21 mouse cellular contexts compared by ENCODE assay signal in the genomic region with DNA sequence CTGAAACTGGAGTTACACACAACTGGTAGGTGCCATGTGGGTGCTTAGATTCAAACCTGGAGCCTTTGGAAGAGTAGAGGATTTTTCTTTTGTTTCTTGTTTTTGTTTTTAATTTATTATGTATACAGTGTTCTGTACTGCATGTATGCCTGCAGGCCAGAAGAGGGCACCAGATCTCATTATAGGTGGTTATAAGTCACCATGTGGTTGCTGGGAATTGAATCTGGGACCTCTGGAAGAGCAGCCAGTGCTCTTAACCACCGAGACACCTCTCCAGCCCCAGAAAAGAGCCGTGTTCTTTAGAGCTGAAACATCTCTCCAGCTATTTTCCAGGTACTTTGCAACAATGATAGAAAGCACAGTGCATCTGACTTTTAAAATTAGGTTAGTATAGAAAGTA. TPM values are rescaled to one million over a fixed set of nuclear protein-coding genes. Genes with fewer than 3 reads are reported as not detected.
DNase-seq lines count a peak whose midpoint lies in the region; ATAC-seq and TF ChIP-seq lines count a peak whose summit lies in the region.
"Had no signal": no experiment of that assay in that cellular context is flagged by ENCODE, and none has a peak within 500 bp of the region (broad histone marks: within the 10 kb centered on the region; RNA-seq: fewer than 3 reads in every experiment).

No protein-coding gene starts in this region.

- H3K4me1 ChIP-seq in intestine, postnatal 0 days (replicated peaks; ENCODE audit: control insufficient read depth, insufficient read depth, low read length) = no peaks in the 10 kb centered on the region
- H3K4me1 ChIP-seq in intestine, embryonic 15.5 days (replicated peaks) = no peaks in the 10 kb centered on the region
- no peaks in the 10 kb centered on the region for H3K4me1 ChIP-seq in liver, embryonic 14.5 days (replicated peaks; ENCODE audit: control insufficient read depth in 2 of 2, insufficient read depth in 2 of 2, low read length in 1 of 2)
- H3K4me1 ChIP-seq in liver, embryonic 12.5 days = no peaks in the 10 kb centered on the region
- H3K4me1 ChIP-seq in spleen, adult 2 months (ENCODE audit: control insufficient read depth, insufficient read depth, insufficient read length) = peaks cover 17% of the 10 kb centered on the region
- H3K4me1 ChIP-seq: embryonic facial prominence, embryonic 13.5 days; forebrain, embryonic 12.5 days; hindbrain, embryonic 13.5 days had no signal

- H3K36me3 ChIP-seq in intestine, postnatal 0 days (ENCODE audit: control insufficient read depth, insufficient read depth) = peaks cover 56% of the 10 kb centered on the region
- H3K36me3 ChIP-seq in intestine, embryonic 15.5 days = peaks cover 25% of the 10 kb centered on the region
- peaks cover 18% of the 10 kb centered on the region for H3K36me3 ChIP-seq in liver, embryonic 14.5 days (replicated peaks; ENCODE audit: control insufficient read depth, insufficient read depth, low read depth)
- peaks cover 91% of the 10 kb centered on the region for H3K36me3 ChIP-seq in liver, embryonic 12.5 days
- peaks cover 6% of the 10 kb centered on the region for H3K36me3 ChIP-seq in spleen, adult 2 months (ENCODE audit: control insufficient read depth, insufficient read depth, low read length)

- no peak for DNase-seq in liver, embryonic 14.5 days (ENCODE audit: low read depth in 3 of 3, low spot score in 3 of 3)
- no peak for DNase-seq in spleen, adult 2 months (ENCODE audit: low read depth in 1 of 2, low spot score in 2 of 2)
- no peak for DNase-seq in spleen, postnatal 14 days (ENCODE audit: low spot score in 2 of 2)
- no peak for DNase-seq in ovary, adult 18-20 months (ENCODE audit: low spot score)
- DNase-seq: adrenal gland, adult 2 months; adrenal gland, postnatal 25 days; cerebellum, adult 18-20 months; cerebellum, adult 9-11 months; cerebellum, postnatal 36 days; gastrocnemius, postnatal 10 days; heart, postnatal 10 days; heart, postnatal 4 days had no signal

- H3K9ac ChIP-seq in intestine, postnatal 0 days (ENCODE audit: low read depth, low read length) = no peak overlapping the region
- no peak overlapping the region for H3K9ac ChIP-seq in intestine, embryonic 15.5 days
- H3K9ac ChIP-seq in liver, embryonic 14.5 days (replicated peaks) = no peak overlapping the region
- no peak overlapping the region for H3K9ac ChIP-seq in liver, embryonic 12.5 days
- H3K9ac ChIP-seq: embryonic facial prominence, embryonic 13.5 days; forebrain, embryonic 12.5 days; hindbrain, embryonic 13.5 days had no signal

- H3K9me3 ChIP-seq in intestine, postnatal 0 days (ENCODE audit: control insufficient read depth) = no peaks in the 10 kb centered on the region
- H3K9me3 ChIP-seq in intestine, embryonic 15.5 days = no peaks in the 10 kb centered on the region
- H3K9me3 ChIP-seq in liver, embryonic 14.5 days (ENCODE audit: control insufficient read depth, low read length) = no peaks in the 10 kb centered on the region
- no peaks in the 10 kb centered on the region for H3K9me3 ChIP-seq in liver, embryonic 12.5 days (replicated peaks)
- H3K9me3 ChIP-seq: embryonic facial prominence, embryonic 13.5 days; forebrain, embryonic 12.5 days; hindbrain, embryonic 13.5 days had no signal

- H3K27me3 ChIP-seq in intestine, postnatal 0 days (replicated peaks; ENCODE audit: control insufficient read depth, insufficient read depth, low read length) = no peaks in the 10 kb centered on the region
- H3K27me3 ChIP-seq in intestine, embryonic 15.5 days (replicated peaks) = no peaks in the 10 kb centered on the region
- no peaks in the 10 kb centered on the region for H3K27me3 ChIP-seq in liver, embryonic 14.5 days (ENCODE audit: control insufficient read depth, insufficient read depth, low read length)
- H3K27me3 ChIP-seq in liver, embryonic 12.5 days (replicated peaks) = no peaks in the 10 kb centered on the region
- H3K27me3 ChIP-seq in spleen, adult 2 months (ENCODE audit: control insufficient read depth, insufficient read depth, low read length) = no peaks in the 10 kb centered on the region
- H3K27me3 ChIP-seq: embryonic facial prominence, embryonic 13.5 days; forebrain, embryonic 12.5 days; hindbrain, embryonic 13.5 days; Patski had no signal

- no peak overlapping the region for H3K4me2 ChIP-seq in intestine, postnatal 0 days (replicated peaks; ENCODE audit: low read depth)
- H3K4me2 ChIP-seq in intestine, embryonic 15.5 days (replicated peaks) = no peak overlapping the region
- H3K4me2 ChIP-seq in liver, embryonic 14.5 days (ENCODE audit: low read depth) = no peak overlapping the region
- H3K4me2 ChIP-seq in liver, embryonic 12.5 days = no peak overlapping the region
- H3K4me2 ChIP-seq: embryonic facial prominence, embryonic 13.5 days; forebrain, embryonic 12.5 days; hindbrain, embryonic 13.5 days had no signal

- no peak for TF ChIP-seq POLR2A in spleen, adult 2 months (IDR thresholded peaks at IDR 0.05; ENCODE audit: low read depth, low read length)

- no peak overlapping the region for H3K27ac ChIP-seq in intestine, postnatal 0 days (ENCODE audit: low read depth, low read length)
- no peak overlapping the region for H3K27ac ChIP-seq in intestine, embryonic 15.5 days
- no peak overlapping the region for H3K27ac ChIP-seq in liver, embryonic 14.5 days
- no peak overlapping the region for H3K27ac ChIP-seq in liver, embryonic 12.5 days
- peak overlapping the region; percentile 93 for H3K27ac ChIP-seq in spleen, adult 2 months (ENCODE audit: insufficient read depth, low read length)
- H3K27ac ChIP-seq: embryonic facial prominence, embryonic 13.5 days; forebrain, embryonic 12.5 days; hindbrain, embryonic 13.5 days; hindbrain, postnatal 0 days had no signal

- no peak for ATAC-seq in intestine, postnatal 0 days
- ATAC-seq in intestine, embryonic 15.5 days = no peak
- ATAC-seq in liver, embryonic 14.5 days (ENCODE audit: insufficient read depth) = no peak
- ATAC-seq in liver, embryonic 12.5 days = no peak
- ATAC-seq: forebrain, embryonic 16.5 days; hindbrain, postnatal 0 days; Patski had no signal

- H3K4me3 ChIP-seq in intestine, postnatal 0 days (ENCODE audit: low read depth, low read length) = no peak overlapping the region
- no peak overlapping the region for H3K4me3 ChIP-seq in intestine, embryonic 15.5 days (replicated peaks)
- H3K4me3 ChIP-seq in liver, embryonic 14.5 days (ENCODE audit: insufficient read depth in 1 of 2, low read depth in 2 of 2, low read length in 2 of 2) = no peak overlapping the region
- no peak overlapping the region for H3K4me3 ChIP-seq in liver, embryonic 12.5 days
- H3K4me3 ChIP-seq in spleen, adult 2 months (ENCODE audit: extremely low read depth, insufficient read depth, insufficient read length) = no peak overlapping the region
- H3K4me3 ChIP-seq: embryonic facial prominence, embryonic 13.5 days; forebrain, embryonic 12.5 days; hindbrain, embryonic 13.5 days had no signal

- 0 out of 2 replicates have a peak, but pooled peaks have one; percentile 22 for TF ChIP-seq CTCF in intestine, postnatal 0 days (IDR thresholded peaks at IDR 0.05; ENCODE audit: low read depth)
- TF ChIP-seq CTCF in liver, embryonic 14.5 days (IDR thresholded peaks at IDR 0.05; ENCODE audit: low read depth) = 0 out of 2 replicates have a peak, but pooled peaks have one; percentile 12
- no peak for TF ChIP-seq CTCF in spleen, adult 2 months (IDR thresholded peaks at IDR 0.05; ENCODE audit: extremely low read depth, insufficient read depth, insufficient read length, insufficient replicate concordance)

- WGBS in intestine, postnatal 0 days = 94% methylated on average over 2 of the region's 2 CpGs
- WGBS in intestine, embryonic 15.5 days = 87% methylated on average over 2 of the region's 2 CpGs
- 84% methylated on average over 2 of the region's 2 CpGs for whole genome bisulfite sequencing in liver, embryonic 14.5 days (ENCODE audit: insufficient replicate concordance)
- 75% methylated on average over 2 of the region's 2 CpGs for WGBS in liver, embryonic 12.5 days (ENCODE audit: insufficient replicate concordance)
- 95% methylated on average over 2 of the region's 2 CpGs for WGBS in spleen, adult 2 months

- no peak for TF ChIP-seq EP300 in liver, embryonic 14.5 days (IDR thresholded peaks at IDR 0.05; ENCODE audit: low read depth)

RNA-seq across cellular contexts. Expression of a gene that starts 19.3 kb away (rescaled TPM):
- 11.8 and 12.3 TPM in 2 replicates for polyA plus RNA-seq in intestine, postnatal 0 days (2015; fragmentation: Nextera tagmentation; extraction: Ambion mirVana)
- 35.3 and 35.4 TPM in 2 replicates for polyA plus RNA-seq in intestine, embryonic 15.5 days (2015; fragmentation: Nextera tagmentation; extraction: Ambion mirVana)
- polyA plus RNA-seq in liver, embryonic 14.5 days (2012; rRNA removed) = 9.3 and 11.4 TPM in 2 replicates
- 14.0 and 16.1 TPM in 2 replicates for polyA plus RNA-seq in liver, embryonic 14.5 days (2014; fragmentation: Nextera tagmentation; extraction: Ambion mirVana)
- 40.7 and 44.9 TPM in 2 replicates for polyA plus RNA-seq in liver, embryonic 12.5 days (2016; fragmentation: Nextera tagmentation; extraction: Ambion mirVana)
- polyA plus RNA-seq in spleen, adult 2 months (2012; rRNA removed) = 14.1 and 19.8 TPM in 2 replicates

RNA-seq across cellular contexts. Expression of a gene that starts 19.3 kb away (rescaled TPM):
- polyA plus RNA-seq in intestine, postnatal 0 days (2015; fragmentation: Nextera tagmentation; extraction: Ambion mirVana) = 18.7 and 20.3 TPM in 2 replicates
- 51.5 and 55.9 TPM in 2 replicates for polyA plus RNA-seq in intestine, embryonic 15.5 days (2015; fragmentation: Nextera tagmentation; extraction: Ambion mirVana)
- 15.0 and 25.7 TPM in 2 replicates for polyA plus RNA-seq in liver, embryonic 14.5 days (2012; rRNA removed)
- 33.6 and 34.8 TPM in 2 replicates for polyA plus RNA-seq in liver, embryonic 14.5 days (2014; fragmentation: Nextera tagmentation; extraction: Ambion mirVana)
- polyA plus RNA-seq in liver, embryonic 12.5 days (2016; fragmentation: Nextera tagmentation; extraction: Ambion mirVana) = 46.0 and 49.1 TPM in 2 replicates
- polyA plus RNA-seq in spleen, adult 2 months (2012; rRNA removed) = 8.5 and 16.8 TPM in 2 replicates

RNA-seq across cellular contexts. Expression of a gene that starts 25.3 kb away (rescaled TPM):
- 13.2 and 15.0 TPM in 2 replicates for polyA plus RNA-seq in intestine, postnatal 0 days (2015; fragmentation: Nextera tagmentation; extraction: Ambion mirVana)
- polyA plus RNA-seq in intestine, embryonic 15.5 days (2015; fragmentation: Nextera tagmentation; extraction: Ambion mirVana) = 24.0 and 28.0 TPM in 2 replicates
- polyA plus RNA-seq in liver, embryonic 14.5 days (2012; rRNA removed) = 2.6 and 3.5 TPM in 2 replicates
- 6.6 and 6.8 TPM in 2 replicates for polyA plus RNA-seq in liver, embryonic 14.5 days (2014; fragmentation: Nextera tagmentation; extraction: Ambion mirVana)
- 12.3 and 12.9 TPM in 2 replicates for polyA plus RNA-seq in liver, embryonic 12.5 days (2016; fragmentation: Nextera tagmentation; extraction: Ambion mirVana)
- 6.5 and 8.0 TPM in 2 replicates for polyA plus RNA-seq in spleen, adult 2 months (2012; rRNA removed)
